Mouse (Mus musculus): ENCODE data around the gene Ly6g6f.

GRCm38 (mm10) chr17:35068213-35068914 is 17.0 kb downstream of the Ly6g6f start:
- TF ChIP-seq CTCF (IDR thresholded peaks at IDR 0.05; ENCODE audit: borderline replicate concordance, insufficient read depth, low read length) (no peak), POLR2A (IDR thresholded peaks at IDR 0.05; ENCODE audit: low read depth, low read length) (no peak)
